Mouse (Mus musculus): Measurements from ENCODE around the gene Olfr743. TPM values are rescaled to one million over a fixed set of nuclear protein-coding genes. Genes with fewer than 3 reads are reported as not detected.
"Not testable (repeated sequence)": the region's sequence is repeated elsewhere in the genome, so short reads cannot be mapped to it uniquely, and the experiment has no call there.

The Olfr743 gene
- total RNA-seq (2021), result not detected
- long read RNA-seq, result 0 reads

- no peak for DNase-seq (ENCODE audit: low spot score in 2 of 2)
Measured at GRCm38 (mm10) chr14:50521539-50521938, at the start of gene Olfr743. Olfr743 (plus strand) TSS chr14:50521839.

GRCm38 (mm10) chr14:50472438-50472837, 49.2 kb upstream of the Olfr743 start, which contains the start of gene Olfr741:
Olfr741 (plus strand) TSS chr14:50472738.
- no peak for DNase-seq (ENCODE audit: low spot score in 2 of 2)

DNA sequence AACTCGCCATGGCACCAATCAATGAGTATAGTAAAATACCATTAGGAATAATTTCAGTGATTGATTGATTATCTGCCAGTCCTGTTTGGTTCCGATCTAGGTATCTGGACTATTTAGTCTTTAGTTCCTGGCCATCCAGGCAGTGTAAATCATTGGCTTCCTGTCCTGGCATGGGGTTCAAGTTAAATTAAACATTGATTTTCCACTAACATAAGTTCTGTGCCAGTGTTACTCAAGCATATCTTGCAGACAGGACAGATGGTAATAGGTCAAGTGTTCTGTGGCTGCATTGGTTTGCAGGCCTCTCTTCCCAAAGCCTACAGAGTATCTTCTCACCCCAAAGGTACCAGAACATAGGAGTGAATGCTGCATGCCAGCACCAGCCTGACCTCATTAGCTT, 43.2 kb upstream of the Olfr743 start:
- DNase-seq (ENCODE audit: low spot score in 2 of 2), result no peak

- no peak for DNase-seq (ENCODE audit: low spot score in 2 of 2)
Measured at GRCm38 (mm10) chr14:50503300-50503699, 18.3 kb upstream of the Olfr743 start, which contains the start of gene Olfr742. Olfr742 (plus strand) TSS chr14:50503600.

GRCm38 (mm10) chr14:50552734-50553133, 31.1 kb downstream of the Olfr743 start:
- DNase-seq (ENCODE audit: low spot score in 2 of 2), result no peak

- not testable (repeated sequence) for DNase-seq (ENCODE audit: low spot score in 2 of 2)
Measured at GRCm38 (mm10) chr14:50573056-50573455, 51.4 kb downstream of the Olfr743 start.

Other genes starting within 250 kb of the Olfr743 start
- not detected for gene Olfr732, start 237.6 kb upstream of the Olfr743 start, total RNA-seq (2021)
- gene Olfr733, start 220.3 kb upstream of the Olfr743 start, total RNA-seq (2021), result not detected
- gene Olfr734, start 195.1 kb upstream of the Olfr743 start, total RNA-seq (2021), result not detected
- not detected for gene Olfr735, start 173.0 kb upstream of the Olfr743 start, total RNA-seq (2021)
- gene Tlr11, start 163.9 kb upstream of the Olfr743 start, total RNA-seq (2021), result not detected
- gene Olfr736, start 140.7 kb upstream of the Olfr743 start, total RNA-seq (2021), result not detected
- gene Olfr738, start 114.3 kb upstream of the Olfr743 start, total RNA-seq (2021), result not detected
- not detected for gene Olfr739, start 103.2 kb upstream of the Olfr743 start, total RNA-seq (2021)
- not detected for gene Olfr740, start 76.3 kb upstream of the Olfr743 start, total RNA-seq (2021)
- not detected for gene Olfr741, start 49.1 kb upstream of the Olfr743 start, total RNA-seq (2021)
- not detected for gene Olfr742, start 18.2 kb upstream of the Olfr743 start, total RNA-seq (2021)
- gene Olfr744, start 93.0 kb downstream of the Olfr743 start, total RNA-seq (2021), result not detected
- not detected for gene Olfr745, start 117.5 kb downstream of the Olfr743 start, total RNA-seq (2021)
- gene Olfr746, start 125.2 kb downstream of the Olfr743 start, total RNA-seq (2021), result not detected
- gene Olfr747, start 171.4 kb downstream of the Olfr743 start, total RNA-seq (2021), result not detected
- not detected for gene Olfr748, start 185.5 kb downstream of the Olfr743 start, total RNA-seq (2021)
- not detected for gene Olfr749, start 223.3 kb downstream of the Olfr743 start, total RNA-seq (2021)